In genomic region chr13:58117318-58118017, GRCm38 (mm10) we compare ENCODE assay signal across 9 mouse cellular contexts. TPM values are rescaled to one million over a fixed set of nuclear protein-coding genes. Genes with fewer than 3 reads are reported as not detected.
A peak's percentile ranks its signal among the peaks of the same experiment; 100 is the strongest.
DNase-seq lines count a peak whose midpoint lies in the region; ATAC-seq and TF ChIP-seq lines count a peak whose summit lies in the region.
"Had no signal": no experiment of that assay in that cellular context is flagged by ENCODE, and none has a peak within 500 bp of the region (broad histone marks: within the 10 kb centered on the region; RNA-seq: fewer than 3 reads in every experiment).

No protein-coding gene starts in this region.

- no peak overlapping the region for H3K4me2 ChIP-seq in heart, embryonic 12.5 days
- H3K4me2 ChIP-seq in midbrain, postnatal 0 days (ENCODE audit: low read depth, low read length, poor library complexity, severe bottlenecking) = no peak overlapping the region
- H3K4me2 ChIP-seq: limb, embryonic 12.5 days had no signal

- WGBS in heart, embryonic 12.5 days = 52% methylated on average over 8 of the region's 8 CpGs
- WGBS in midbrain, postnatal 0 days = 71% methylated on average over 8 of the region's 8 CpGs

- no peaks in the 10 kb centered on the region for H3K9me3 ChIP-seq in heart, embryonic 12.5 days (replicated peaks)
- no peaks in the 10 kb centered on the region for H3K9me3 ChIP-seq in midbrain, postnatal 0 days (ENCODE audit: low read length)
- H3K9me3 ChIP-seq: limb, embryonic 12.5 days had no signal

- no peaks in the 10 kb centered on the region for H3K36me3 ChIP-seq in heart, embryonic 12.5 days
- no peaks in the 10 kb centered on the region for H3K36me3 ChIP-seq in midbrain, postnatal 0 days (ENCODE audit: insufficient read depth, low read length)
- H3K36me3 ChIP-seq: limb, embryonic 12.5 days had no signal

- H3K9ac ChIP-seq in heart, embryonic 12.5 days = no peak overlapping the region
- H3K9ac ChIP-seq in midbrain, postnatal 0 days (replicated peaks; ENCODE audit: low read length, poor library complexity, severe bottlenecking) = no peak overlapping the region
- H3K9ac ChIP-seq: limb, embryonic 12.5 days had no signal

- no peak for ATAC-seq in heart, embryonic 12.5 days (ENCODE audit: insufficient number of reproducible peaks, low FRiP score)
- ATAC-seq in inflammation-experienced regulatory T-cells, adult 6 months = peak; percentile 41
- ATAC-seq in midbrain, postnatal 0 days (ENCODE audit: low FRiP score) = no peak

- H3K27ac ChIP-seq in heart, embryonic 12.5 days (ENCODE audit: poor library complexity, severe bottlenecking) = no peak overlapping the region
- H3K27ac ChIP-seq in midbrain, postnatal 0 days (ENCODE audit: low read depth, low read length) = no peak overlapping the region
- H3K27ac ChIP-seq: limb, embryonic 12.5 days had no signal

- no peak overlapping the region for H3K4me3 ChIP-seq in heart, embryonic 12.5 days
- no peak overlapping the region for H3K4me3 ChIP-seq in midbrain, postnatal 0 days (ENCODE audit: low read depth, low read length)
- H3K4me3 ChIP-seq: limb, embryonic 12.5 days had no signal

- peak; percentile 73 for TF ChIP-seq CTCF in midbrain, postnatal 0 days (IDR thresholded peaks at IDR 0.05)

- DNase-seq in heart, adult 18-20 months = peak; percentile 72 to 86
- peak; percentile 35 for DNase-seq in right cerebral cortex, postnatal 25 days
- no peak for DNase-seq in right cerebral cortex, adult 18-20 months
- DNase-seq in cerebellum, postnatal 25 days = peak; percentile 60 to 79
- DNase-seq in midbrain, postnatal 0 days (ENCODE audit: low spot score) = peak; percentile 57
- DNase-seq in thymus, postnatal 14 days = peak; percentile 83

- H3K27me3 ChIP-seq in heart, embryonic 12.5 days (replicated peaks) = no peaks in the 10 kb centered on the region
- H3K27me3 ChIP-seq in midbrain, postnatal 0 days (ENCODE audit: insufficient read depth, low read length) = no peaks in the 10 kb centered on the region
- H3K27me3 ChIP-seq: limb, embryonic 12.5 days had no signal

- peaks cover 7% of the 10 kb centered on the region for H3K4me1 ChIP-seq in heart, embryonic 12.5 days (replicated peaks)
- H3K4me1 ChIP-seq in midbrain, postnatal 0 days (ENCODE audit: insufficient read depth, low read length) = peaks cover 4% of the 10 kb centered on the region; the same call in 1 of the 2 replicates

RNA-seq across cellular contexts. Expression of gene Klhl3, which starts 4.1 kb away (rescaled TPM):
- 1 to 10 TPM; 2.7 to 3.5 TPM for total RNA-seq in heart, adult 18-20 months (2021)
- polyA plus RNA-seq in heart, embryonic 12.5 days (2016; fragmentation: Nextera tagmentation; extraction: Ambion mirVana) = 4.4 and 4.5 TPM in 2 replicates
- 10 to 100 TPM in 2 of 3 experiments, 1 to 10 TPM in 1; 4.3 to 14.9 (median 14.6) TPM for polyA plus RNA-seq in inflammation-experienced regulatory T-cells, adult 6 months (2017; shearing (Covaris generic))
- 11.0 and 13.4 TPM in 2 replicates for total RNA-seq in midbrain, postnatal 0 days (2014; rRNA removed)
- 9.8 and 11.2 TPM in 2 replicates for polyA plus RNA-seq in midbrain, postnatal 0 days (2015; fragmentation: Nextera tagmentation; extraction: Ambion mirVana)

RNA-seq across cellular contexts. Expression of gene Hnrnpa0, which starts 10.9 kb away (rescaled TPM):
- total RNA-seq in heart, adult 18-20 months (2021) = 10 to 100 TPM; 69.3 to 72.8 TPM
- 21.6 and 21.8 TPM in 2 replicates for polyA plus RNA-seq in heart, embryonic 12.5 days (2016; fragmentation: Nextera tagmentation; extraction: Ambion mirVana)
- polyA plus RNA-seq in inflammation-experienced regulatory T-cells, adult 6 months (2017; shearing (Covaris generic)) = 10 to 100 TPM; 20.9 to 25.6 (median 24.0) TPM
- 183 and 185 TPM in 2 replicates for total RNA-seq in midbrain, postnatal 0 days (2014; rRNA removed)
- 51.4 and 62.5 TPM in 2 replicates for polyA plus RNA-seq in midbrain, postnatal 0 days (2015; fragmentation: Nextera tagmentation; extraction: Ambion mirVana)

RNA-seq across cellular contexts. Expression of gene Idnk, which starts 40.0 kb away (rescaled TPM):
- 10 to 100 TPM; 23.9 to 26.6 TPM for total RNA-seq in heart, adult 18-20 months (2021)
- 25.4 and 28.9 TPM in 2 replicates for polyA plus RNA-seq in heart, embryonic 12.5 days (2016; fragmentation: Nextera tagmentation; extraction: Ambion mirVana)
- polyA plus RNA-seq in inflammation-experienced regulatory T-cells, adult 6 months (2017; shearing (Covaris generic)) = 100 to 1,000 TPM; 204 to 343 (median 284) TPM
- 18.4 and 23.3 TPM in 2 replicates for total RNA-seq in midbrain, postnatal 0 days (2014; rRNA removed)
- polyA plus RNA-seq in midbrain, postnatal 0 days (2015; fragmentation: Nextera tagmentation; extraction: Ambion mirVana) = 54.3 and 54.6 TPM in 2 replicates
